In the genomic region with DNA sequence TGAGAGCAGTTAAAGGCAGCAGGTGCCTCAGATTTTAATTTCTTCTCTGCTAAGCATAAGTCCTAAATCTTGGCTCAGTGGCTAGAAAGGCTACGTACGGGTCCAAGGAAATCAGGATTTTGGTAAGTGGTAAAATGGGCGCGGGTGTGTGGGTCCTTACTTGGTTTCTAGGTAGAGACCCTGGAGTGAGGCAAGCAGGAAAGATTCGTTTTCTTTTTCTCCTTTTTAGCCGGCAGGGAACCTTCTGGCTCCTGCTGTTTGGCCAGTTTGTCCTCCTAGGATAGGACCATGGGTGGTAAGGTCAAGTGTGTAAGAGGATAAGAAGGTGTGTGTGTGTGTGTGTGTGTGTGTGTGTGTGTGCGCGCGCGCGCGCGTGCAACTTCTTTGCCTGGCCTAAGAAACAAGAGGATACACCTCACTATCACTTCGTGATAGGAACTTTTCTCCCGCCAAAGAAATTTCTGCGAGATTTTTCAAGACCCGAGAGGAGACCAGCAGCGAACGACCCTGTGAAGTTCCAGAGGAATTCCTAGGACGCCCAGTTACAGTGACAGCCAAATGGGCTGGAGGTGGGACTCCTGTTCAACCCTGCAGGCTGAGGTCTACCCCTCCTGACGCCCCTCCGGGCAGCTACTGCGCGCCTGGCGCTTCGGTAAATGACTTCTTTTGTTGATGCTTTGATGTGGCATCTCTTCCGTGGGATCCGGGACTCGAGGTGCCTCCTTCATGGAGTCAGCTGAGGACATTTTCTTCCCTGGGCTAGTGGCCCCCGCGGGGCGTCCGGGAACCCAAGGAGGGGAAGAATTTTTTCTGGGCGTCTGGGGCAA, we compare ENCODE assay signal across 13 mouse cellular contexts. TPM values are rescaled to one million over a fixed set of nuclear protein-coding genes. Genes with fewer than 3 reads are reported as not detected.
DNase-seq lines count a peak whose midpoint lies in the region; ATAC-seq lines count a peak whose summit lies in the region.
"Had no signal": no experiment of that assay in that cellular context is flagged by ENCODE, and none has a peak within 500 bp of the region (broad histone marks: within the 10 kb centered on the region; RNA-seq: fewer than 3 reads in every experiment).

No protein-coding gene starts in this region.

- peaks cover 99% of the 10 kb centered on the region for H3K27me3 ChIP-seq in kidney, embryonic 15.5 days
- peaks cover 70% of the 10 kb centered on the region for H3K27me3 ChIP-seq in forebrain, embryonic 14.5 days (replicated peaks; ENCODE audit: control insufficient read depth, insufficient read depth, low read length)
- peaks cover 95% of the 10 kb centered on the region for H3K27me3 ChIP-seq in midbrain, embryonic 13.5 days

- peaks cover 47% of the 10 kb centered on the region for H3K4me1 ChIP-seq in kidney, embryonic 15.5 days
- H3K4me1 ChIP-seq in forebrain, embryonic 14.5 days (ENCODE audit: control insufficient read depth, insufficient read depth, low read length), result peaks cover 24% of the 10 kb centered on the region
- H3K4me1 ChIP-seq in midbrain, embryonic 13.5 days (replicated peaks), result peaks cover 58% of the 10 kb centered on the region

- no peak overlapping the region for H3K4me2 ChIP-seq in kidney, embryonic 15.5 days
- H3K4me2 ChIP-seq in forebrain, embryonic 14.5 days (ENCODE audit: low read length), result peak overlapping the region; percentile 26; the same call in 1 of the 2 replicates
- H3K4me2 ChIP-seq in midbrain, embryonic 13.5 days (replicated peaks), result peak overlapping the region; percentile 37

- no peaks in the 10 kb centered on the region for H3K9me3 ChIP-seq in kidney, embryonic 15.5 days (replicated peaks)
- no peaks in the 10 kb centered on the region for H3K9me3 ChIP-seq in forebrain, embryonic 14.5 days (replicated peaks; ENCODE audit: control insufficient read depth, low read length)
- H3K9me3 ChIP-seq in midbrain, embryonic 13.5 days, result no peaks in the 10 kb centered on the region

- 0 out of 2 replicates have a peak overlapping the region, but pooled peaks have one; percentile 10 for H3K4me3 ChIP-seq in kidney, embryonic 15.5 days (replicated peaks)
- H3K4me3 ChIP-seq in forebrain, embryonic 14.5 days (ENCODE audit: low read depth, low read length), result peak overlapping the region; percentile 10; the same call in 1 of the 2 replicates
- H3K4me3 ChIP-seq in midbrain, embryonic 13.5 days (replicated peaks), result peak overlapping the region; percentile 24

- no peak for DNase-seq in kidney, adult 8-10 months
- DNase-seq in embryo, embryonic 11 days, result peak; percentile 39
- DNase-seq in forebrain, embryonic 14.5 days (ENCODE audit: low spot score), result no peak
- no peak for DNase-seq in adrenal gland, postnatal 25 days
- DNase-seq in gastrocnemius, postnatal 36 days, result no peak
- DNase-seq: adrenal gland, postnatal 36 days had no signal

- H3K9ac ChIP-seq in kidney, embryonic 15.5 days, result no peak overlapping the region
- no peak overlapping the region for H3K9ac ChIP-seq in forebrain, embryonic 14.5 days (ENCODE audit: low read length)
- H3K9ac ChIP-seq in midbrain, embryonic 13.5 days (replicated peaks), result no peak overlapping the region

- no peak overlapping the region for H3K27ac ChIP-seq in kidney, embryonic 15.5 days
- no peak overlapping the region for H3K27ac ChIP-seq in forebrain, embryonic 14.5 days (ENCODE audit: low read depth, low read length)
- no peak overlapping the region for H3K27ac ChIP-seq in midbrain, embryonic 13.5 days
- H3K27ac ChIP-seq: macrophage had no signal

- intact Hi-C loops in gastrocnemius, postnatal 36 days (cut with DNase I), result no loop called here

- under 1% methylated on average over 34 of the region's 34 CpGs for WGBS in kidney, embryonic 15.5 days
- WGBS in forebrain, embryonic 14.5 days, result under 1% methylated on average over 34 of the region's 34 CpGs
- under 1% methylated on average over 34 of the region's 34 CpGs for WGBS in midbrain, embryonic 13.5 days

- no peaks in the 10 kb centered on the region for H3K36me3 ChIP-seq in kidney, embryonic 15.5 days
- no peaks in the 10 kb centered on the region for H3K36me3 ChIP-seq in forebrain, embryonic 14.5 days (ENCODE audit: control insufficient read depth, insufficient read depth, low read length)
- no peaks in the 10 kb centered on the region for H3K36me3 ChIP-seq in midbrain, embryonic 13.5 days

- ATAC-seq in kidney, embryonic 15.5 days (replicated peaks; ENCODE audit: low FRiP score), result no peak
- no peak for ATAC-seq in forebrain, embryonic 14.5 days
- no peak for ATAC-seq in midbrain, embryonic 13.5 days

RNA-seq across cellular contexts. Expression of a gene that starts 2.2 kb away (rescaled TPM):
- not detected in 2 replicates for polyA plus RNA-seq in kidney, embryonic 15.5 days (2015; fragmentation: Nextera tagmentation; extraction: Ambion mirVana)
- polyA plus RNA-seq in forebrain, embryonic 14.5 days (2014; fragmentation: Nextera tagmentation; extraction: Ambion mirVana), result 0.15 and 0.23 TPM in 2 replicates
- 0.31 and 0.84 TPM in 2 replicates for polyA plus RNA-seq in midbrain, embryonic 13.5 days (2015; fragmentation: Nextera tagmentation; extraction: Ambion mirVana)
- not detected in 2 replicates for total RNA-seq in adrenal gland, postnatal 25 days (2021)
- total RNA-seq in gastrocnemius, postnatal 36 days (2021), result not detected
- total RNA-seq: adrenal gland, postnatal 36 days; left cerebral cortex, postnatal 14 days; MEL had no signal
- polyA plus RNA-seq: gonadal fat pad, adult 2 months; urinary bladder, adult 2 months had no signal
